Mouse (Mus musculus): ENCODE measurements at regions not wholly inside any gene's neighbourhood (a gene's known extent, or its start where the extent isn't known, plus 50 kb on each side); places are given as distances from the start of the nearest gene placed in this dataset.

- TF ChIP-seq CTCF (IDR thresholded peaks at IDR 0.05; ENCODE audit: control insufficient read depth, insufficient read depth, insufficient read length) (no peak), MYOD1 (IDR thresholded peaks at IDR 0.05; ENCODE audit: control insufficient read depth, insufficient read length, low read depth) (no peak), MYOG (IDR thresholded peaks at IDR 0.05; ENCODE audit: control insufficient read depth, extremely low read depth, insufficient read length) (no peak), FOSL1 (IDR thresholded peaks at IDR 0.05; ENCODE audit: insufficient read depth, low read length, poor library complexity, severe bottlenecking) (no peak), USF1 (IDR thresholded peaks at IDR 0.05; ENCODE audit: low read depth) (no peak), MAX (IDR thresholded peaks at IDR 0.05) (no peak), CEBPB (IDR thresholded peaks at IDR 0.05; ENCODE audit: low read depth) (no peak)
- H3K36me3 ChIP-seq (ENCODE audit: control insufficient read depth, insufficient read depth) = no peaks in the 10 kb centered on the region
- no peaks in the 10 kb centered on the region for H3K79me3 ChIP-seq (ENCODE audit: low read depth)
- no peak overlapping the region for H3ac ChIP-seq (ENCODE audit: control insufficient read depth, insufficient read length, low read depth)
- H3K4me3 ChIP-seq (ENCODE audit: insufficient read depth, poor library complexity, severe bottlenecking) = no peak overlapping the region
- no peaks in the 10 kb centered on the region for H3K79me2 ChIP-seq (ENCODE audit: control insufficient read depth, insufficient read depth)
- no peaks in the 10 kb centered on the region for H3K27me3 ChIP-seq (ENCODE audit: control insufficient read depth, insufficient read depth, insufficient read length)
Observed at GRCm38 (mm10) chr1:136686467-136686866, 61.8 kb downstream of the Zfp281 start.

GRCm38 (mm10) chr1:136690068-136690467 lies 65.4 kb downstream of the Zfp281 start:
- Histone ChIP-seq H3ac (ENCODE audit: control insufficient read depth, insufficient read length, low read depth) (no peak overlapping the region), H3K79me2 (ENCODE audit: control insufficient read depth, insufficient read depth) (no peaks in the 10 kb centered on the region), H3K36me3 (ENCODE audit: control insufficient read depth, insufficient read depth) (no peaks in the 10 kb centered on the region), H3K27me3 (ENCODE audit: control insufficient read depth, insufficient read depth, insufficient read length) (no peaks in the 10 kb centered on the region), H3K4me3 (ENCODE audit: insufficient read depth, poor library complexity, severe bottlenecking) (no peak overlapping the region), H3K79me3 (ENCODE audit: low read depth) (no peaks in the 10 kb centered on the region)
- no peak for TF ChIP-seq CTCF (IDR thresholded peaks at IDR 0.05; ENCODE audit: control insufficient read depth, insufficient read depth, insufficient read length)
- no peak for TF ChIP-seq MYOG (IDR thresholded peaks at IDR 0.05; ENCODE audit: control insufficient read depth, extremely low read depth, insufficient read length)
- no peak for TF ChIP-seq MAX (IDR thresholded peaks at IDR 0.05)
- no peak for TF ChIP-seq MYOD1 (IDR thresholded peaks at IDR 0.05; ENCODE audit: control insufficient read depth, insufficient read length, low read depth)
- no peak for TF ChIP-seq USF1 (IDR thresholded peaks at IDR 0.05; ENCODE audit: low read depth)
- no peak for TF ChIP-seq FOSL1 (IDR thresholded peaks at IDR 0.05; ENCODE audit: insufficient read depth, low read length, poor library complexity, severe bottlenecking)
- TF ChIP-seq CEBPB (IDR thresholded peaks at IDR 0.05; ENCODE audit: low read depth) = no peak

GRCm38 (mm10) chr1:136693421-136693820 lies 68.7 kb downstream of the Zfp281 start:
- TF ChIP-seq CEBPB (IDR thresholded peaks at IDR 0.05; ENCODE audit: low read depth) (no peak), MYOD1 (IDR thresholded peaks at IDR 0.05; ENCODE audit: control insufficient read depth, insufficient read length, low read depth) (no peak), MAX (IDR thresholded peaks at IDR 0.05) (no peak), FOSL1 (IDR thresholded peaks at IDR 0.05; ENCODE audit: insufficient read depth, low read length, poor library complexity, severe bottlenecking) (no peak), MYOG (IDR thresholded peaks at IDR 0.05; ENCODE audit: control insufficient read depth, extremely low read depth, insufficient read length) (no peak), USF1 (IDR thresholded peaks at IDR 0.05; ENCODE audit: low read depth) (no peak), CTCF (IDR thresholded peaks at IDR 0.05; ENCODE audit: control insufficient read depth, insufficient read depth, insufficient read length) (no peak)
- H3K4me3 ChIP-seq (ENCODE audit: insufficient read depth, poor library complexity, severe bottlenecking) = no peak overlapping the region
- H3K79me2 ChIP-seq (ENCODE audit: control insufficient read depth, insufficient read depth) = no peaks in the 10 kb centered on the region

GRCm38 (mm10) chr1:136694983-136695382 lies 70.3 kb downstream of the Zfp281 start:
- TF ChIP-seq CEBPB (IDR thresholded peaks at IDR 0.05; ENCODE audit: low read depth) = no peak
- TF ChIP-seq MAX (IDR thresholded peaks at IDR 0.05) = no peak
- no peak for TF ChIP-seq USF1 (IDR thresholded peaks at IDR 0.05; ENCODE audit: low read depth)
- TF ChIP-seq FOSL1 (IDR thresholded peaks at IDR 0.05; ENCODE audit: insufficient read depth, low read length, poor library complexity, severe bottlenecking) = no peak
- no peak for TF ChIP-seq CTCF (IDR thresholded peaks at IDR 0.05; ENCODE audit: control insufficient read depth, insufficient read depth, insufficient read length)
- TF ChIP-seq MYOD1 (IDR thresholded peaks at IDR 0.05; ENCODE audit: control insufficient read depth, insufficient read length, low read depth) = no peak
- TF ChIP-seq MYOG (IDR thresholded peaks at IDR 0.05; ENCODE audit: control insufficient read depth, extremely low read depth, insufficient read length) = no peak
- Histone ChIP-seq H3K36me3 (ENCODE audit: control insufficient read depth, insufficient read depth) (no peaks in the 10 kb centered on the region), H3K27me3 (ENCODE audit: control insufficient read depth, insufficient read depth, insufficient read length) (no peaks in the 10 kb centered on the region), H3K79me2 (ENCODE audit: control insufficient read depth, insufficient read depth) (no peaks in the 10 kb centered on the region), H3K79me3 (ENCODE audit: low read depth) (no peaks in the 10 kb centered on the region), H3ac (ENCODE audit: control insufficient read depth, insufficient read length, low read depth) (no peak overlapping the region), H3K4me3 (ENCODE audit: insufficient read depth, poor library complexity, severe bottlenecking) (no peak overlapping the region)

More at GRCm38 (mm10) chr1:136693421-136693820, 68.7 kb downstream of the Zfp281 start:
- Histone ChIP-seq H3K79me3 (ENCODE audit: low read depth) (no peaks in the 10 kb centered on the region), H3ac (ENCODE audit: control insufficient read depth, insufficient read length, low read depth) (no peak overlapping the region), H3K36me3 (ENCODE audit: control insufficient read depth, insufficient read depth) (no peaks in the 10 kb centered on the region), H3K27me3 (ENCODE audit: control insufficient read depth, insufficient read depth, insufficient read length) (no peaks in the 10 kb centered on the region)

DNA sequence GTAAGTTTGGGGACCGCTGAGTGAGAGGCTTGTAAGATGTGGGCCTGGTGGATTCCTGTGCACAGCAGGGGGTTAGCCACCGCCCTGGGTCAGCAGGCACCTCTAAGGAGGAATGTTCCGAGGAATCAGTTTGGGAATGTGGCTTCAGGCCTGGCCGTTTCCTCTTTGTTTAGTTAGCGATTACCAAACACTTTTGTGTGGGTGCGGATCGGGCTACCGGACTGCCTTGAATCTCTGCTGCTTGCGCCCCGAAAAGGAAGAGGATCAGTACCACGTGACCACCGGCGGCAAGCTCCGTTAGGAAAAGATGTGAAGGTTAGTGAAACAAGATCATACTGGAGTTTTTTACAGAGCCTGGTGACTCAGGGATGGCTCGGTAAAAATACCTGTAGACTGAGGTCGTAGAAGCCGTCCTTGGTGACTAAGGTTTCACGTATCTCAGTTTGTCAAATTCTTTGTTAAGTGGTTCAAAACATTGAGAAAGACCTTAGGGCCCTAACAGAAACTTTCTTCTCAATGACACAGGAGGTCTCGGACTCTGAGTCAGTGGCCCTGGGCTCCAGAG lies 71.5 kb downstream of the Zfp281 start:
- TF ChIP-seq MYOD1 (IDR thresholded peaks at IDR 0.05; ENCODE audit: control insufficient read depth, insufficient read length, low read depth) = no peak
- peak; percentile 88 for TF ChIP-seq USF1 (IDR thresholded peaks at IDR 0.05; ENCODE audit: low read depth)
- TF ChIP-seq CTCF (IDR thresholded peaks at IDR 0.05; ENCODE audit: control insufficient read depth, insufficient read depth, insufficient read length) = no peak
- TF ChIP-seq MAX (IDR thresholded peaks at IDR 0.05) = no peak
- no peak for TF ChIP-seq CEBPB (IDR thresholded peaks at IDR 0.05; ENCODE audit: low read depth)
- TF ChIP-seq MYOG (IDR thresholded peaks at IDR 0.05; ENCODE audit: control insufficient read depth, extremely low read depth, insufficient read length) = no peak
- Histone ChIP-seq H3K4me3 (ENCODE audit: insufficient read depth, poor library complexity, severe bottlenecking) (no peak overlapping the region), H3K79me2 (ENCODE audit: control insufficient read depth, insufficient read depth) (no peaks in the 10 kb centered on the region), H3K27me3 (ENCODE audit: control insufficient read depth, insufficient read depth, insufficient read length) (no peaks in the 10 kb centered on the region), H3ac (ENCODE audit: control insufficient read depth, insufficient read length, low read depth) (no peak overlapping the region), H3K79me3 (ENCODE audit: low read depth) (no peaks in the 10 kb centered on the region), H3K36me3 (ENCODE audit: control insufficient read depth, insufficient read depth) (no peaks in the 10 kb centered on the region)

All from C2C12 (cell line).